Comparison of ENCODE assay signal across 8 mouse cellular contexts in genomic region chr17:35869346-35870067, GRCm38 (mm10). TPM values are rescaled to one million over a fixed set of nuclear protein-coding genes. Genes with fewer than 3 reads are reported as not detected.
A peak's percentile ranks its signal among the peaks of the same experiment; 100 is the strongest.
DNase-seq lines count a peak whose midpoint lies in the region; ATAC-seq lines count a peak whose summit lies in the region.

No protein-coding gene starts in this region.

- peak overlapping the region; percentile 72 for H3K27ac ChIP-seq in intestine, embryonic 15.5 days
- H3K27ac ChIP-seq in lung, embryonic 16.5 days (ENCODE audit: low read length): peak overlapping the region; percentile 99
- H3K27ac ChIP-seq in stomach, embryonic 15.5 days: peak overlapping the region; percentile 98

- peaks cover 5% of the 10 kb centered on the region; the same call in 1 of the 2 replicates for H3K36me3 ChIP-seq in intestine, embryonic 15.5 days
- peaks cover 8% of the 10 kb centered on the region; the same call in 1 of the 2 replicates for H3K36me3 ChIP-seq in lung, embryonic 16.5 days (ENCODE audit: control insufficient read depth, insufficient read depth, low read length)
- no peaks in the 10 kb centered on the region for H3K36me3 ChIP-seq in stomach, embryonic 15.5 days

- H3K4me3 ChIP-seq in intestine, embryonic 15.5 days (replicated peaks): peak overlapping the region; percentile 64
- H3K4me3 ChIP-seq in lung, embryonic 16.5 days (ENCODE audit: low read length): peak overlapping the region; percentile 66
- peak overlapping the region; percentile 57 for H3K4me3 ChIP-seq in stomach, embryonic 15.5 days (replicated peaks)

- H3K4me1 ChIP-seq in intestine, embryonic 15.5 days (replicated peaks): peaks cover 47% of the 10 kb centered on the region
- peaks cover 33% of the 10 kb centered on the region for H3K4me1 ChIP-seq in lung, embryonic 16.5 days (replicated peaks; ENCODE audit: control insufficient read depth, insufficient read depth, low read length)
- peaks cover 46% of the 10 kb centered on the region for H3K4me1 ChIP-seq in stomach, embryonic 15.5 days

- H3K9me3 ChIP-seq in intestine, embryonic 15.5 days: no peaks in the 10 kb centered on the region
- H3K9me3 ChIP-seq in lung, embryonic 16.5 days (ENCODE audit: control insufficient read depth, low read length): 0 out of 2 replicates have a peak, but pooled peaks cover 2% of the 10 kb centered on the region
- no peaks in the 10 kb centered on the region for H3K9me3 ChIP-seq in stomach, embryonic 15.5 days

- H3K27me3 ChIP-seq in intestine, embryonic 15.5 days (replicated peaks): no peaks in the 10 kb centered on the region
- no peaks in the 10 kb centered on the region for H3K27me3 ChIP-seq in lung, embryonic 16.5 days (ENCODE audit: control insufficient read depth, insufficient read depth, low read depth, low read length)
- H3K27me3 ChIP-seq in stomach, embryonic 15.5 days (replicated peaks): no peaks in the 10 kb centered on the region

- peak overlapping the region; percentile 71 for H3K9ac ChIP-seq in intestine, embryonic 15.5 days
- peak overlapping the region; percentile 81 for H3K9ac ChIP-seq in lung, embryonic 16.5 days (ENCODE audit: low read length)
- peak overlapping the region; percentile 31 for H3K9ac ChIP-seq in stomach, embryonic 15.5 days

- WGBS in intestine, embryonic 15.5 days: 7% methylated on average over 7 of the region's 7 CpGs
- WGBS in lung, embryonic 16.5 days: 2% methylated on average over 7 of the region's 7 CpGs
- 3% methylated on average over 7 of the region's 7 CpGs for WGBS in stomach, embryonic 15.5 days

- DNase-seq in cerebellum, postnatal 10 days: peak; percentile 47 to 49
- DNase-seq in adrenal gland, adult 18-20 months (ENCODE audit: low spot score in 2 of 2): peak; percentile 45 to 55
- DNase-seq in gastrocnemius, postnatal 10 days: peak; percentile 41
- no peak for DNase-seq in cerebellum, adult 9-11 months

- ATAC-seq in cerebellum, adult (ENCODE audit: insufficient number of reproducible peaks, low FRiP score, low TSS enrichment): no peak
- peak; percentile 11; the same call in 1 of the 2 replicates for ATAC-seq in intestine, embryonic 15.5 days
- peak; percentile 7; the same call in 1 of the 2 replicates for ATAC-seq in lung, embryonic 16.5 days (ENCODE audit: low read depth)
- ATAC-seq in stomach, embryonic 15.5 days (ENCODE audit: insufficient read depth, low FRiP score, low read depth): no peak

- H3K4me2 ChIP-seq in intestine, embryonic 15.5 days (replicated peaks): peak overlapping the region; percentile 94
- peak overlapping the region; percentile 94 for H3K4me2 ChIP-seq in lung, embryonic 16.5 days (ENCODE audit: low read depth, low read length)
- peak overlapping the region; percentile 93 for H3K4me2 ChIP-seq in stomach, embryonic 15.5 days

RNA-seq across cellular contexts. Expression of gene Ppp1r18, which starts 4.1 kb away (rescaled TPM):
- 10 to 100 TPM; 35.3 to 41.0 TPM for total RNA-seq in adrenal gland, adult 18-20 months (2021)
- 10 to 100 TPM; 14.7 to 21.9 TPM for total RNA-seq in gastrocnemius, postnatal 10 days (2021)
- polyA plus RNA-seq in intestine, embryonic 15.5 days (2015; fragmentation: Nextera tagmentation; extraction: Ambion mirVana): 19.6 TPM in 2 replicates
- 23.3 and 26.5 TPM in 2 replicates for polyA plus RNA-seq in lung, embryonic 16.5 days (2015; fragmentation: Nextera tagmentation; extraction: Ambion mirVana)
- polyA plus RNA-seq in stomach, embryonic 15.5 days (2015; fragmentation: Nextera tagmentation; extraction: Ambion mirVana): 17.0 and 18.6 TPM in 2 replicates

RNA-seq across cellular contexts. Expression of gene Nrm, which starts 8.4 kb away (rescaled TPM):
- total RNA-seq in adrenal gland, adult 18-20 months (2021): 1 to 10 TPM; 2.3 TPM
- total RNA-seq in gastrocnemius, postnatal 10 days (2021): 1 to 10 TPM; 7.8 to 9.7 TPM
- 48.5 and 51.7 TPM in 2 replicates for polyA plus RNA-seq in intestine, embryonic 15.5 days (2015; fragmentation: Nextera tagmentation; extraction: Ambion mirVana)
- 65.6 and 67.9 TPM in 2 replicates for polyA plus RNA-seq in lung, embryonic 16.5 days (2015; fragmentation: Nextera tagmentation; extraction: Ambion mirVana)
- polyA plus RNA-seq in stomach, embryonic 15.5 days (2015; fragmentation: Nextera tagmentation; extraction: Ambion mirVana): 54.0 and 54.7 TPM in 2 replicates

RNA-seq across cellular contexts. Expression of gene Dhx16, which starts 10.1 kb away (rescaled TPM):
- 10 to 100 TPM; 43.3 to 48.3 TPM for total RNA-seq in adrenal gland, adult 18-20 months (2021)
- 10 to 100 TPM; 12.6 to 16.8 TPM for total RNA-seq in gastrocnemius, postnatal 10 days (2021)
- 43.1 and 44.2 TPM in 2 replicates for polyA plus RNA-seq in intestine, embryonic 15.5 days (2015; fragmentation: Nextera tagmentation; extraction: Ambion mirVana)
- polyA plus RNA-seq in lung, embryonic 16.5 days (2015; fragmentation: Nextera tagmentation; extraction: Ambion mirVana): 40.2 and 42.4 TPM in 2 replicates
- polyA plus RNA-seq in stomach, embryonic 15.5 days (2015; fragmentation: Nextera tagmentation; extraction: Ambion mirVana): 37.8 and 41.4 TPM in 2 replicates

RNA-seq across cellular contexts. Expression of gene 2310061I04Rik, which starts 27.7 kb away (rescaled TPM):
- 10 to 100 TPM; 49.5 to 53.8 TPM for total RNA-seq in adrenal gland, adult 18-20 months (2021)
- 10 to 100 TPM; 49.6 to 56.2 TPM for total RNA-seq in gastrocnemius, postnatal 10 days (2021)
- 25.5 and 31.9 TPM in 2 replicates for polyA plus RNA-seq in intestine, embryonic 15.5 days (2015; fragmentation: Nextera tagmentation; extraction: Ambion mirVana)
- polyA plus RNA-seq in lung, embryonic 16.5 days (2015; fragmentation: Nextera tagmentation; extraction: Ambion mirVana): 15.6 TPM in 2 replicates
- polyA plus RNA-seq in stomach, embryonic 15.5 days (2015; fragmentation: Nextera tagmentation; extraction: Ambion mirVana): 21.7 and 23.9 TPM in 2 replicates

RNA-seq across cellular contexts. Expression of gene Mdc1, which starts 28.2 kb away (rescaled TPM):
- 10 to 100 TPM; 11.5 to 16.7 TPM for total RNA-seq in adrenal gland, adult 18-20 months (2021)
- 10 to 100 TPM; 10.1 to 14.6 TPM for total RNA-seq in gastrocnemius, postnatal 10 days (2021)
- 14.9 and 16.1 TPM in 2 replicates for polyA plus RNA-seq in intestine, embryonic 15.5 days (2015; fragmentation: Nextera tagmentation; extraction: Ambion mirVana)
- 20.6 and 22.3 TPM in 2 replicates for polyA plus RNA-seq in lung, embryonic 16.5 days (2015; fragmentation: Nextera tagmentation; extraction: Ambion mirVana)
- polyA plus RNA-seq in stomach, embryonic 15.5 days (2015; fragmentation: Nextera tagmentation; extraction: Ambion mirVana): 15.2 and 19.7 TPM in 2 replicates

Comparison
In these comparisons a context has a peak if more than half of its experiments do, and no peak if none do; other contexts are left out.
1. ATAC-seq: peak in intestine, embryonic 15.5 days (single experiment) and lung, embryonic 16.5 days (single experiment); none in cerebellum, adult (single experiment) and stomach, embryonic 15.5 days (single experiment).
2. H3K9ac ChIP-seq: peak in every context shown above with its lines; median percentile 81 in lung, embryonic 16.5 days; 71 in intestine, embryonic 15.5 days; 31 in stomach, embryonic 15.5 days.
3. Peak in every context shown above with its lines, with median percentiles within 50 percentile points of each other: H3K27ac ChIP-seq, H3K4me2 ChIP-seq and H3K4me3 ChIP-seq.